Mouse (Mus musculus): ENCODE data around the gene Tmigd3.
A peak's percentile ranks its signal among the peaks of the same experiment; 100 is the strongest.

The Tmigd3 gene

DNA sequence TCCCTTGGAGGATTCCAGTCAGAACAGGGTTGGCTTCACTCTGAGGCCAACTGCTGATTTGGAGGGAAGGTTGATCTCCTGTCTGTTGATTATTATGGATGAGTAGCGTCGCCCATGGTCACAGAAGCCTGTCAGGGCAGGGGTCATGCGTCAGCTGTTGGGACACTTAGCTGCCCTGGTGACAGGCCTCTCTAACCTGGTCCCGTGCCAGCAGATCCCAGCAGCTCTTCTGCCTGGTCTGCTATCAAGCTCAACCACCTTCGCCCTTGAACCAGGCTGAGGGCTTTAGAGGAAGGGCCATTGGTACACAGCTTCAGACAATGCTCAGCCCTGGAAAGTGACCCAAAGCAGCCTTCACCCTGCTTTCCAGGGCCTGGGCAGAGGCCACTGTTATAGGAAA is 5.3 kb downstream of the Tmigd3 start:
- DNase-seq (ENCODE audit: low read depth, low spot score): peak; percentile 8

DNA sequence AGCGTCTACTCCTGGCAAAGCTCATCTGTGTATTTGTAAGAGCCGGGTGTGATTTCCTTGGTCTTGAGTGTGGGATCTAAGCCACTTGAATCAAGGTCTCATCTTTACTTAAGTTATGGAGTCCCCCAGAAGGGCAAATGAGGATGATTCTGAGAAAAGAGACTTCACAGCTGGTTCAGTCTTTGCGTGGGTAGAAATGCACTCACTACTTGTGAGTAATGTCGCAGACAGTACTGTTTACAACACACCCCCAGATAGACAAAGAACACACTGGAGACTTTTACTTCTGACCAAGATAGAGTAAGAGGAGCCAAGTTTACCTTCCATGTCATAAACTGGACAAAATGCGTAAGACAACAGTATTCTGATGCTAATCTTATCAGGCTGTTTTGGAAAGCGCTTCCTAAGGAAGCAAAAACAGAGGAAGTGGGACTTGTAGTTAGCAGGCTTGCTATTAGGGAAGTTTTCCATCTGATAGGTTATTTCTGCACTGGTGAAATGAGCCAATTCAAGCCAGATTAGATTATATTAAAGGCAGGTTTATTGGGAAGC is 6.6 kb downstream of the Tmigd3 start:
- DNase-seq (ENCODE audit: low read depth, low spot score): no peak

DNA sequence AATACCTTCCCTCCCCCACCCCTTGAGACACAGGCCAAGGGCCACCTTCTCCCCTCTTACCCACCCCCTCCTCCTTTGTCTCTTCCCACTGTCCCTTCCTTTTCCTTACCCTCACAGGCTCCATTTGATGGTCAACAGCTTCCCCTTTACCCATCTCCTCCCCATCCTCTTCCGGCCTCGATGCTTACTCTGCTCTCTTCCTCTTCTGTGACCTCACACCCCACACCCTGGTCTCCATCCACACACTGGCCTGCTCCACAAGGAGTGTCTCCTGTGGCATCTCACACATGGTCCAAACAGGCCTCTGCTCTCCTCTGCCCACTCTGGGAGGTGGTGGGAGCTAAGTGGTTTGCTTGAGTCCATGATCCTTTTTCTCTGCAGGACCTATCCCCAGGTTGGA is 7.2 kb downstream of the Tmigd3 start:
- no peak for DNase-seq (ENCODE audit: low read depth, low spot score)

DNA sequence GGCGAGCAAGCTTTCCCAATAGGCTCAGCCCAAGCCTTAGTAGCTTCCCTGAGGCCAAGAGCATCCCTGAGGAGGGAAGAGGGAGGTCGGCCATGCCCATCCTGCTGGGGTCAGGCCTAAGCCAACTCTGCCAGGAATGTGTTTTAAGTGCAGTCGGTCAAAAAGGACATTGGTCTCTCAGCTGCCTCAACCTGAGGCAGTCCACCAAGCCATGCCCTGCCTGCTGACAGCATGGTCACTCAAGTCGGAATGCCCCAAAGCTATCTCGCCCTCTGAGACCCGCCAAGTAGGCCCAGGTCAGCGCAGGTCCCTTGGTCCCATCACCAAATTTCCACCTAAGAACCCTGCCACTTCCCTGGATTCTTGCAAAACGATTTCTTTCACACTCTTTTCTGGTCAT is 8.0 kb downstream of the Tmigd3 start:
- DNase-seq (ENCODE audit: low read depth, low spot score): no peak

DNA sequence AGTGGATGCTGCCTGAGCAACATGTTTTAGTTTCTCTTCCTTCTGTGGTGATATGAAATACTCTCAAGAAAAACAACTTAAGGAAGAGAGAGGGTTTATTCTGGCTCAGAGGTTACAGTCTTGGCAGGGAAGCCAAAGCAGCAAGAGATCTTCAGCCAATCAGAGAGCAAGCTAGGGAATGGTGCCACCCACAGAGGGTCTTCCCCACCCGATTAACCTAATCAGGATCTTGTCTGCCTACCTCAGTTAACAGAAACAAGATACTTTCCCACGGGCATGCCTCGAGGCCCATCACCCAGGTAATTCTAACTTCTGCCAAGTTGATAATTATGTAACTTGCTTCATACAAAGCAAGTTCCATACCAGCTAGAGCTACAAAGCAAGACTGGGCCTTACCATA is 9.7 kb downstream of the Tmigd3 start:
- no peak for DNase-seq (ENCODE audit: low read depth, low spot score)

DNA sequence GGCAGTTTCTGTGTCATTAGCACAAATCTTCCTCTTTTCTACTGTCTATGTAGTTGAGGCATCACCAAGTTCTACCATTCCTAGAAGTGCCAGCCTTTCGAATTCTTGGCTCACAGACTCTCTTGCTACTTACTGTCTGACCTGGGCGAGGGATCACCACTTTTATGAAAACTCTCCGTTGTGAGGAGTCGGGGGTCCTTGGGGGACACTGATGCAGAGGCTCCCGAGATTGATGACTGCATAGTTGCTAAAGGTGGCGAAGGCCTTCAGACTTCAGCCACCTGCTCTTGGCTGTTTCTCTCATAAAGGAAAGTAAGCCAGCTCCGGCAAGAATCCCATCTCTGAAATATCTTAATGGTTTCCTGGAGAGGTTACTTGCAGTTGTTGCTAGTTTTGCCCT is 11.4 kb downstream of the Tmigd3 start:
- DNase-seq (ENCODE audit: low read depth, low spot score): no peak

DNA sequence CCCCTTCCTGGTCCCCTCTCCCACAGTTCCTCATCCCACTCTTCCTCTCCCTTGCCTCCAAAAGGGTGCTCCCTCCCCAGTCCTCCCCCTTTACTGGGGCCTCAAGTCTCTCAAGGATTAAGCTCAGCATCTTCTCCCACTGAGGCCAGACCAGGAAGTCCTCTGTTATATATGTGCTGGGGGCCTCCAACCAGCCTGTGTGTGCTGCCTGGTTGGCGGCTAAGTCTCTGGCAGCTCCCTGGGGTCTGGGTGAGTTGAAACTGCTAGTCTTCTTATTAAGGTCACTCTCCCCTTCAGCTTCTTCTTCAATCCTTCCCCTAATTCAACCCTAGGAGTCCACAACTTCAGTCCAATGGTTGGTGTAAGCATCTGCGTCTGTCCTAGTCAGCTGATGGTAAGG is 12.4 kb downstream of the Tmigd3 start:
- no peak for DNase-seq (ENCODE audit: low read depth, low spot score)

DNA sequence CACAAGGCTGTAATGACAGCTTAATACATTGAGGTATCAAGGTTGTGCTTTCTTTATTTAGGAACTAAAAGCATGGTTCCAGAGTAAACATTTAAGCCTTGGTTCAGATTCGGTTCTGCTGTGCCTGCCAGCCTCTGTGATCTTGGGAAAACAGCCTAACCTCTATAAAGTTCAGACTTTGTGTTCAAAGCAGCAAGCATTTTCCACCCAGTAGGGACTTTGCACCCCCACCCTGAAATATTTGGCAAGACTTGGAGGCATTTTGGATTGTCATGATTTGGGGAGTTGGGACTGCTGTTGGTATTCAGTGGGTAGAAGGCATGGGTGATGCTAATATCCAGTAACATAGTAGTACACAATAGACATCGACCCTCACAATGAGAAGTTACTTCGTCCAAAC is 18.3 kb downstream of the Tmigd3 start:
- no peak for DNase-seq (ENCODE audit: low read depth, low spot score)

DNA sequence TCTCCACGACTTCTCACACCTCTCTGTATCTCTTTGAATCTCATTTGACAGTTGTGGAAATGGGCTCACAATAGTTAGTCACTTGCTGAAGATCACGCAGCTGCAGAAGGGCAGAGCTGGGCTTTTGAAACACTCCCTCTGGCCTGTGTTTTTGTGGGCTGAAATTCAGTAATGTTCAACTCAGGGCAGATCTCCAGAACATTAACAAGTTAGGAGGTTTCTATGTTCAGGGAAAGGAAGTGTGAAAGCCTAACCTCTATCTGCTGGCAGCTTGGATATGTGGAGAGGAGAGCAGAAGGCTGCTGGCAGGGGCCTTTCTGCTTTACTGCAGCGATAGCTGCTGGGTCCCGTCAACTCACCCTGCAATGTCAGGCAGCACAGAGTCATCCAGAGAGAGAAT is 19.5 kb downstream of the Tmigd3 start:
- DNase-seq (ENCODE audit: low read depth, low spot score): no peak

DNA sequence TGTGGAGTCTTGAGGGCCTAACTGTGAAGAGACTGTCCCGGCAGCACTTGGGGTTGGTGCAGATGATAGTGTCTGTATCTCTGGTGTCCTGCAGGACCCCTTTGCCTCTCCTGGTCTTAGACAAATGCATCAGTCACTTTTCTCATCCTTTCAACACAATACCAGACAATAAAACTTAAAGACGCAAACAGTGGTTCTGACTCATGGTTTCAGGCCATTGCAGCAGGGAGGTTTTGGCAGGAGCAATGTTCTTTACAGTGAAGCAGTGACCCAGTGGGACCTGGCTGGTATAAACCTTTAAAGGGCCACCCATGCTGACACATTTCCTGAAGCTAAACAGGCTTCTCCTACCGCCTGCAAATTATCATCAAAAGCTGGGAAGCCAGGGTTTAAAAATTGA is 20.4 kb downstream of the Tmigd3 start:
- no peak for DNase-seq (ENCODE audit: low read depth, low spot score)

DNA sequence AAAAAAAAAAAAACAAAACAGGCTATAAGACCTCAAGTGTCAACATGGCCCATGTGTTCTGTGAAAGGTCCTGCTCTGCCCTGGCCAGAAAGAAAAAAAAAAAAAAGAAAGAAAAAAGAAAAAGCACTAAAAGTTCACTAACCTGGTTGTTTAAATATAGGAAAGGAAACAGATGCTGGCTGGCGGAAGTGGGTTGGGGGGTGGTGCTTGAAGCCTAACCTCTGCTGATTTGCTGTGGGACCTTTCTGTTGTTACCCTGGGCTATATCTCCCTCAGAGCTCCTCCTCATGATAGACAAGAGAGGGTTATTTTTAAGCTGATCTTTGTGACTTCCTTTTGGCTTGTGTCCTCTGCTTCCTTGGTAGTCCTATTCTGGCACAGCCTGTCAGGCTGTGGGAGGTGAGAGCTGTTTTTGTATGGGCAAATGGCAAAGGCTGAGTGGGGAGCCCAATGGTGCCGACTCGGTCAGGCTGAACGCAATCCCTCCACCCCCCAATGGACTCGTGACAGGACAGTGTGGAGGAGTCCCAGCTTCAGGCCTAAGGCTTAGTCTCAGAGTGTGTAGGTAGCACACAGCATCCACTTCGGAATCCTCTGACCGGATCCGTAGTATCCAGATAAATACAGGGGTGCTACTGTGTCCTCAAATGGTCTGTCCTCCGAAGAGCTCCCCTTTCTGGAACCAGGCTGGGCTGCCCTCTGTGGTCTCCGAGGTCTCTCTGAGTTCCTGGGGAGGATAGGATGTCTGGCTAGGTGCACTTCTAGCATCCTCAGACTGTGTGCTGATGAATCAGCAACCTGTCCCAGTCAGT is 21.3 kb downstream of the Tmigd3 start:
- no peak for DNase-seq (ENCODE audit: low read depth, low spot score)

DNA sequence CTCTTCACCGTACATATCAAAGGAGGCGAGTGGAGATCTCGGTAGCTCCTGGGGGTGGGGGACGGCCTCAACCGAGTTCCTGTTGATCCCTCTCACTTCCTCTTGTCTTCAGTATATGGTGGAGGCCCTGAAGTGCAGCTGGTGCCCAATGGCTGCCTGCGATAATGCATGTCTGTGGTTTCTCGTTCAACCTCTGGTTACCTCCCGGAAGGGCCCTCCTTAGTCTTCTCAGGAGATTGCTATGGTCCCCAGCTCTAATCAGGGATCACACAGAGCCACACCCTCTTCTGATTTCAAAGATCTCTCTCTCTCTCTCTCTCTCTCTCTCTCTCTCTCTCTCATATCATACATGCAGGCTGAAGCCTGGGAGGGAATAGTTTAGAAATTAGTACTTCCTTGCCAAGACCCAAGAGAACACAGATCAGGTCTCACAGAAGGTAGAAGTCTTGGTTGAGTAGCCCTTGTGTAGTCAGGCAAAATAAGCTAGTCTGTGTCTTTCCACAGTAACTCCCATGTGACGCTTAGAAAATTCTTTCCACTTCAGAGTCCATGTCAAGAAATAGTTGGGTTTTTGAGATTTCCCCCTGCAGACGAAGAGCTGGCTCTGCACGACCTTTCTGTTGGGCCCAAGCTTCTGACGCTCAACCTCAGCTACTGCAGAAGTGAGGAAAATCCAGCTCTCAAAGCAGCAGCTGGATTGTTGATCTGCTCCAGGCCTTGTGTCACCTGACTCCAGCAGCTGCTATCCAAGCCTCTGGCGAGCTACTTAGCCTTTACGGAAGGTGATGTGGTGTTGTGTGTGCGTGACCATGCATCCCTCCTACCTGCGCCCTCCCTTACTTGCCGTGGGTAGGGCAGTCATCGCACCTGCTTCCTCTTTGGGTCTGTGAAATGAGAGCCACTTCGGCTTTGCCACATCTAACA is 22.1 kb downstream of the Tmigd3 start:
- no peak for DNase-seq (ENCODE audit: low read depth, low spot score)

DNA sequence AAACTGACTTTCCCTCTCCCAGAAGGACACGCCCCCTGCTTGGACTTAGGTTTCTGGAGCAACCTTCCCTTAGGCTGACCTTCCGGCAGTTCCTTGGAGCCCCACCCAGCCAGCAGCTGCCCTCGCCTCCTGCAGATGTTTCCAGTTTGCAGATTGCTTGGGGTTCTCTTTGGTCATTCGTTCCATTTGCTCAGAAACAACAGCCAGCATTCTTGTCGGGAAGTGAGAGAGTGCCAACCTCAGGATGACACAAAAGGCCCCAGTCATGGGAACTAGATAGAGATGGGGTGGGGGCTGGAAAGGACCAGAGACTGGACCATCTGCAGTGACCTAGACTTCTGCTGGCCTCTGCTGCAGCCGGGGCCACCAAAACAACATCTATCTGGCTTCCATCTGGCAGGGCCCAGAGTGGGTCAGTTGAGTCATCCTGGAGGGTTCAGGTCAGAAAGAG is 23.3 kb downstream of the Tmigd3 start:
- no peak for DNase-seq (ENCODE audit: low read depth, low spot score)

DNA sequence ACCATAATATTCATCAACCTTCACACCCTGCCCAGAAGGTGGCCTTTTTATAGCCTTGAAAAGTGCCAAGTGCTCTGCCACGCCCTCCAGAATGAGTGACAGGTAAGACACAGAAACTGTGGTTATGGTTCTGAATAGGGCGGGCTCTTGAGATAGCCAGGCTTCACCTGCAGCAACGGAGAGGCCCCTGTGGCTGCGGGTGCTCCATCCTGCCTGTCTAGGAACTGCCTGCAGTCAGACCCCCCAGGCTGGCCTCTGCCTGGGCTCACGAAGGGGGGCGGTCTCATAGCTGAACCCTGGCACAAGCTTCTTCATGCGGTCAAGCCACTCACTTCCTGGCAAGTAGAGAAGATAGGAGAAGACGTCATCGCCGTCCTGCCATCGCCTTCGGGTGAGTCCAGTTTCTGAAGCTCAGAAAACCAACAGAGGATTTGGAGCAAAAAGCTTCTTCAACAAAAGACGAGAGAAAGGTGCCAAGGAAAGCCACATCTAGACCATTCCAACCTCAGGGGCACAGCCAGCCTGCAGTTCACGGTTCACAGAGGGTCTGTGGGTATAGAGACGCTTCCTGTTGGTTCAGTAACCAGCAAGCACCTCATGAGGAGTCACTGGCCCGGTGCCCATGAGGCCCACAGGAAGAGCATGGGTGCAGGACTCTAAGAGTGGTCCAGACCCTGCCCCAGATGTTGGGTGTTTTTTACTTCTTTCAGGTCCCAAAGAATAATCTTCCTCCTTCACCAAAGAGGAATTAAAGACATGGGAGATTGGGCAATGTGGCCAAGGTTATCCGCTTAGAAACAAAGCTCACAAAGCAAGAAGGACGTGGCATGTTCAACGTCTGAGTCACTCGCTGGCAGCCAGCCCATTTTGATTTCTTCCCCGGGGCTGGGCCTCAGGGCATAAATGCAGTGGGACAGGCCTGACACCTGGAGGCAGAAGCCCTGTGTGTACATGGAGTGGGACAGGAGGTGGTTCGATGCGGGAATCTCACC is 24.2 kb downstream of the Tmigd3 start:
- peak; percentile 13 for DNase-seq (ENCODE audit: low read depth, low spot score)

DNA sequence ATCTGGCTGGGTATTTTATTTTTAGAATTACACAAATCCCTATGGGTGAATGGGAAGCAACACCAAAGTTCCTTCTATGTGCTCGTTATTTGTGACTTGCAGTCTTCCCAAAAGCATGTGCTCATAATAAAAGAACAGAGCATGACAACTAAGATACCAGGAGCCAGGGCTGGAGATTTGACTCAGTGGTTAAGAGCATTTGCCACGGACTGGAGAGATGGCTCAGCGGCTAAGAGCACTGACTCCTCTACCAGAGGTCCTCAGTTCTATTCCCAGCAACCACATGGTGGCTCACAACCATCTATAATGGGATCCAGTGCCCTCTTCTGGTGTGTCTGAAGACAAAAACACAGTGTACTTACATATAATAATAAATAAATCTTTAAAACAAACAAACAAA is 26.1 kb downstream of the Tmigd3 start:
- DNase-seq (ENCODE audit: low read depth, low spot score): no peak

DNA sequence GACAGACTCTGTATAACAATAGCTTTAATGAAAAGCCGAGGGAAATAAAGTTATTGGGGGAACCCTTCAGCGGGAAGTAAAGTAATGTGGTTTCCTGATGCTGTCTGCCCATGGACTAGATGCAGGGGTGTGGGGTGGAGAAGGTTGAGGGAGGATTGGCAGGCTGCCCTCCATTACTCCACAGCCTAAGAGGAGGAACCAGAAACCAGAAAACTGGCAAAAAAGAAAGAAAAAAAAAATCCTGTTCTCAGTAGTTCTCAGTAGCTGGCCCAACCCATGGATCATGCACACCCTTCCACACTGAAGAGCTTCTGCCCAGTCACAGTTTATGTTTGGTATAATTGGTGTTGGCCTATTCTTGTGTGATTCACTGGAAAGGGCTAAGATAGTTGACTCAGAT is 27.6 kb downstream of the Tmigd3 start:
- no peak for DNase-seq (ENCODE audit: low read depth, low spot score)

DNA sequence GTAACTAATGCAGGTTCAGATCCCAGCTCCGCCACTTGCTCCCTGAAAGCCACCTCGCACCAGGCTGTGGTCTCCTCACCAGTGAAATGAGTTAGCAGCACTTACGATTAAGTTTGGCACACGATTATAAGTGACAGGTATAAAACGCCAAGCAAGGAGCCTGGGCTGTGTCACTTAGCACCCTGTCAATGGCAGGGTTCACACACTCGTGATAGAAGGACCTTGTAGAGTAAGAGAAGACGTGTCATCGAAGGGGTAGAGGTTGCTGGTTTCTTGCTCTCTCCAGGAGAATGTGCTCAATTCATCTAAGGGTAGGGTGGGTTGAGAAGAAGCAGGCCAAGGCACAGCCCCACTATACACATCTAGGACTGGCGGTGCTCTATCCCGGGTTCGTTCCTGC is 28.2 kb downstream of the Tmigd3 start:
- DNase-seq (ENCODE audit: low read depth, low spot score): no peak

DNA sequence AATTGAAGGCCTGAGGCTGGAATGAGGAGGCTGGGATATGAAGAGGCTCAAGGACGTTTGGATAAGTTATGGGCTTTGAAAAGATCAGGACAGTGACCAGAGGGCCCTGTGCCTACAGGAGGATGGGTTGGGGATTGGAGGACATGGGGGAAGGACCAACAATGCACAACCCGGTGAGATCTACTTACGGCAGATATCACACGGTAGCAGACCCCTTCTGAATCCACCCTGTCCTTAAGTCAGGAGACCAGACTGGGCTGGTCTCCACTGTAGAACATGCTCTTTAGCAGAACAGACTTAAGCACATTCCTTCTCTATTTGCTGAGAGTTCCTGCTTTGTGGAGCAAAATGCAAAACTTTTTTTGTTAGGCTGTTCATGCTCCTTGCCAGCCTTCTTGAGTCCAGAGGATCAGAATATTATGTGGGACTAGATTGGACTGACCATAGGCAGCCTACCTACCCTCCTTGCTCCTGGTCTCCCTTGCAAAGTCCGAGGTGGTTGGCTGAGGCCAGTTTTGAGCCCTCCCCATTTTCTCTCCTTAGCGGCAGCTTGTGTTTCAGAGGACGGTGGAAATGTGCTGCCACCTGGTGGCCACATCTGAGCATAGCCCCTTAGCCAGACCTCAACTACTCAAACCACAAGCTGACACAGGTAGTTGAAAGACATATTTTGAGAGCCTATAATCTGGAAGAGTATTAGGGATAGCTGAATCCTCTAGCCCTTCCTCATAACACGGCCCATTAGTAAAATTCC is 28.9 kb downstream of the Tmigd3 start:
- peak; percentile 61 for DNase-seq (ENCODE audit: low read depth, low spot score)

DNA sequence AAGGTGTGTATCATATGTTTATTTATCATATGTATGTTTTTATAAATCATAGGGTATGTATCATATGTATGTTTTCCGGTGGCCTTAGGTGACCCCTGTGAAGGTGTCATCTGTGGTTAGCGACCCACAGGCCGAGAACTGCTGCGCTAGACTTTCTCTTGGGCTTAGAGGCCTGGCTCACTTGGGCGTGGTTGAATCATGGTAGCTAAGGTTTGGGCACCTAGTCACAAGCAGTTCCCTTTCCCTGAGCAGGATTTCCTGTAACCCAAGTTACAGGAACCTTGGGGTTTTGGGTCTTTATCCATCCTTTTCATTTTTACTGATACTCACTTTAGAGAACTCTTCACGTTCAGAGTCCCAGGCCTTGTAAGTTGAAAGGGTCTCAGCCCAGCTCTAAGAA is 29.6 kb downstream of the Tmigd3 start:
- no peak for DNase-seq (ENCODE audit: low read depth, low spot score)

DNA sequence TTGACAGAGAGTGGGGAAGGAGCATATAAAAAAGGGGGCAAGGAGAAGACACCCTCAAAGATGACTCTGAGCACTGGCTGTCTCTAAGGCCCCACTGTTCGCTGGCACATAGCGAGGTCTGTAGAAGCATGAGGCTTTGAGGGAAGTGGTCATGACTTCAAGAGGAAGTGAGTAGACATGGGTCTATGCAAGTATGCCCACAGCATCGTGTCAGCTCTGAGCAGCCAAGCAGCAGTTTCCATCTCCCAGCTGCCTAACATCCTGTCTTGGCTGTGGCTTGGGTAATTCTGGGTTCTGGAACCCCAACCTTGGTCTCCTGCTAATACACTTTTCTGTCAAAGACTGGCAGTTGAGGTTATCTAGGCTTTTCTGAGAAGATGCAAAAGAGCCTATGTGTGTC is 30.0 kb downstream of the Tmigd3 start:
- DNase-seq (ENCODE audit: low read depth, low spot score): no peak

DNA sequence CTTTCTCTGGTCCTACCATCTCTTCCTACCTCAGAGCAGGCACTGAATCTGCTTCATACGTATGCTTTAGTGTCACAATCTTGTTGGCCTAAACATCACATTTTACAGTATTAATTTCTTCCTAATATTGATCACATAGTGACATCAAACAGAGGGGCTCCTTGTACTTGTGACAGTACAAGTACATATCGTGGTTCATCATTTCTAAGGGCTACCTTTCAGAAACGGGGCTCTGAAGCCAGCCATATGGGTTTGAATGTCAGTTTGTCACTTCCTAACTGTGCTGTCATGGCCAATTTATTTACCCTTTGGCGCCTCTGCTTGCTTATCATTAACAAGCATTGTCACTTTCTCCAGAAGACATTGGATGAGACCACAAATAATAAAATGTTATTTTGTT is 30.8 kb downstream of the Tmigd3 start:
- DNase-seq (ENCODE audit: low read depth, low spot score): no peak
